Mouse (Mus musculus) testis, adult 10 weeks (tissue): ENCODE measurements around the gene Ssbp2. TPM values are rescaled to one million over a fixed set of nuclear protein-coding genes. Genes with fewer than 3 reads are reported as not detected.

Source experiments
- polyA plus RNA-seq: library from polyadenylated mRNA; stranded (reverse); fragments of 350-450 nt; fragmentation: Illumina TruSeq; extraction: RNeasy Lipid Tissue Mini Kit (QIAGEN cat#74804); gene quantifications from one replicate; pipeline ENCODE4 v1.2.3, GENCODE M21; 2014; ENCODE audit warnings: low read depth, low replicate concordance

Ssbp2 gene
- polyA plus RNA-seq: 7.5 TPM

GRCm38 (mm10) chr13:91459896-91460620, at the start of gene Ssbp2:
TSS of gene Ssbp2 (plus strand) at chr13:91460283.

DNA sequence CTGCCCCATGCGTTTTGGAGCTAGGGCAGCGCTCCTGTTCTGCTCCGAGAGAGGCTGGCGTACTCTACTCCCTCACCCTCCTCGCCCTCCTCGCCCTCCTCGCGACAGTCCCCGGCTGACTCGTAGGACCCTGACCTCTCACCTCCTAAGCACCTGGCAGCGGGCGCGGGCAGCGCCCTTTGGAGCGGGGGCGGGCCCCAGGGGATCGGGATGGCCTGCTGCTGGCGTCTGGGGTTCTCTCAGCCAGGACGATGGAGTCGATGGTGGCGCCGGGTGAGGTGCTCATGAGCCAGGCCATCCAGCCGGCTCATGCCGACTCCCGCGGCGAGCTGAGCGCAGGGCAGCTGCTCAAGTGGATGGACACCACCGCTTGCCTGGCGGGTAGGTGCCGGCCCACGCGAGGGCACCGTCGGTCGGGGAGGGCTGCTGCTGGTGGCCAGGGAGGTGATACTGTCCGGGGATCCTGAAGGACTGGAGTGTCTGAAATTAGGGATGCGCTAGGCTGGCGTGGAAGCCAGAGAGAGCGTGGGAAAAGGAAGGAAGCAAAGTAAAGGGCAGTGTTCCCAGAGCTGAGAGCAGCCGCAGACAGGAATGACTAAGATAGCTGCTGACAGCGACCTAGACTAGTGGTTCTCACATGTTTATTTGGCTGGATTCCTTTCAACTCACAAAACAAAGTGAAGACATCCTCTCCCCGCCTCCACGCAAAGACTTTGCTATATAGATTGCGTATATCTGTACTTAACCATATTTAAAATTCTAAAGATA, 281.4 kb downstream of the Ssbp2 start, which contains the start of gene Acot12:
Gene Acot12 (plus strand): TSS at position 233 of the 768 bp plus-strand sequence.

Other genes with a start within 250 kb of the Ssbp2 start
- 6.8 TPM for gene Atg10, start 236.3 kb upstream of the Ssbp2 start, polyA plus RNA-seq